Mouse (Mus musculus): ENCODE results near the gene Ank3. TPM values are rescaled to one million over a fixed set of nuclear protein-coding genes. Genes with fewer than 3 reads are reported as not detected.

Gene Ank3
- polyA plus RNA-seq, 1 experiment from 2014 or later, result 60.0 TPM

- H3K27me3 ChIP-seq (replicated peaks; ENCODE audit: control insufficient read depth, insufficient read depth, low read length), result no peaks in the 10 kb centered on the region
- no peak overlapping the region for H3K4me3 ChIP-seq (ENCODE audit: low read depth, low read length)
- DNase-seq (ENCODE audit: low spot score) (no peak), ATAC-seq (no peak)
- H3K4me2 ChIP-seq (ENCODE audit: low read length), result no peak overlapping the region
- no peak overlapping the region for H3K27ac ChIP-seq (ENCODE audit: low read depth, low read length)
- H3K4me1 ChIP-seq (ENCODE audit: control insufficient read depth, insufficient read depth, low read length), result 0 out of 2 replicates have a peak, but pooled peaks cover 2% of the 10 kb centered on the region
- H3K9me3 ChIP-seq (replicated peaks; ENCODE audit: control insufficient read depth, low read length), result no peaks in the 10 kb centered on the region
- no peaks in the 10 kb centered on the region for H3K36me3 ChIP-seq (ENCODE audit: control insufficient read depth, insufficient read depth, low read length)
- 92% methylated on average over 2 of the region's 2 CpGs for WGBS
- H3K9ac ChIP-seq (ENCODE audit: low read length), result no peak overlapping the region
Measured at GRCm38 (mm10) chr10:69581525-69581924, 183.0 kb downstream of the Ank3 start.

GRCm38 (mm10) chr10:69583874-69584481 lies 185.4 kb downstream of the Ank3 start:
- 0 out of 2 replicates have a peak, but pooled peaks cover 2% of the 10 kb centered on the region for H3K4me1 ChIP-seq (ENCODE audit: control insufficient read depth, insufficient read depth, low read length)
- no peaks in the 10 kb centered on the region for H3K9me3 ChIP-seq (replicated peaks; ENCODE audit: control insufficient read depth, low read length)
- 33% methylated on average over 11 of the region's 11 CpGs for whole genome bisulfite sequencing
- H3K4me3 ChIP-seq (ENCODE audit: low read depth, low read length), result no peak overlapping the region
- DNase-seq (ENCODE audit: low spot score), result peak; percentile 49
- no peaks in the 10 kb centered on the region for H3K36me3 ChIP-seq (ENCODE audit: control insufficient read depth, insufficient read depth, low read length)
- no peak overlapping the region for H3K4me2 ChIP-seq (ENCODE audit: low read length)
- no peaks in the 10 kb centered on the region for H3K27me3 ChIP-seq (replicated peaks; ENCODE audit: control insufficient read depth, insufficient read depth, low read length)
- H3K9ac ChIP-seq (ENCODE audit: low read length), result no peak overlapping the region
- peak; percentile 49; the same call in 1 of the 2 replicates for ATAC-seq
- peak overlapping the region; percentile 9; the same call in 1 of the 2 replicates for H3K27ac ChIP-seq (ENCODE audit: low read depth, low read length)

- no peak overlapping the region for H3K4me3 ChIP-seq (ENCODE audit: low read depth, low read length)
- H3K27me3 ChIP-seq (replicated peaks; ENCODE audit: control insufficient read depth, insufficient read depth, low read length), result no peaks in the 10 kb centered on the region
- H3K27ac ChIP-seq (ENCODE audit: low read depth, low read length), result no peak overlapping the region
- no peak overlapping the region for H3K9ac ChIP-seq (ENCODE audit: low read length)
- ATAC-seq, result no peak
- 0 out of 2 replicates have a peak, but pooled peaks cover 2% of the 10 kb centered on the region for H3K4me1 ChIP-seq (ENCODE audit: control insufficient read depth, insufficient read depth, low read length)
- no peaks in the 10 kb centered on the region for H3K9me3 ChIP-seq (replicated peaks; ENCODE audit: control insufficient read depth, low read length)
- H3K4me2 ChIP-seq (ENCODE audit: low read length), result no peak overlapping the region
- 84% methylated on average over 5 of the region's 5 CpGs for WGBS
- DNase-seq (ENCODE audit: low spot score), result no peak
- no peaks in the 10 kb centered on the region for H3K36me3 ChIP-seq (ENCODE audit: control insufficient read depth, insufficient read depth, low read length)
Measured at GRCm38 (mm10) chr10:69584566-69584965, 186.0 kb downstream of the Ank3 start.

GRCm38 (mm10) chr10:69585271-69585670 lies 186.7 kb downstream of the Ank3 start:
- Histone ChIP-seq H3K27ac (ENCODE audit: low read depth, low read length) (no peak overlapping the region), H3K36me3 (ENCODE audit: control insufficient read depth, insufficient read depth, low read length) (no peaks in the 10 kb centered on the region), H3K9me3 (replicated peaks; ENCODE audit: control insufficient read depth, low read length) (no peaks in the 10 kb centered on the region), H3K9ac (ENCODE audit: low read length) (no peak overlapping the region), H3K27me3 (replicated peaks; ENCODE audit: control insufficient read depth, insufficient read depth, low read length) (no peaks in the 10 kb centered on the region), H3K4me3 (ENCODE audit: low read depth, low read length) (no peak overlapping the region), H3K4me1 (ENCODE audit: control insufficient read depth, insufficient read depth, low read length) (0 out of 2 replicates have a peak, but pooled peaks cover 2% of the 10 kb centered on the region), H3K4me2 (ENCODE audit: low read length) (no peak overlapping the region)
- WGBS, result 92% methylated on average over 3 of the region's 3 CpGs
- DNase-seq (ENCODE audit: low spot score) (no peak), ATAC-seq (no peak)

- Histone ChIP-seq H3K4me2 (ENCODE audit: low read length) (peak overlapping the region; percentile 39), H3K4me3 (ENCODE audit: low read depth, low read length) (no peak overlapping the region), H3K27ac (ENCODE audit: low read depth, low read length) (peak overlapping the region; percentile 27; the same call in 1 of the 2 replicates), H3K4me1 (ENCODE audit: control insufficient read depth, insufficient read depth, low read length) (peaks cover 16% of the 10 kb centered on the region), H3K9ac (ENCODE audit: low read length) (no peak overlapping the region), H3K27me3 (replicated peaks; ENCODE audit: control insufficient read depth, insufficient read depth, low read length) (no peaks in the 10 kb centered on the region), H3K9me3 (replicated peaks; ENCODE audit: control insufficient read depth, low read length) (no peaks in the 10 kb centered on the region), H3K36me3 (ENCODE audit: control insufficient read depth, insufficient read depth, low read length) (no peaks in the 10 kb centered on the region)
- ATAC-seq, result peak; percentile 91
- DNase-seq (ENCODE audit: low spot score), result peak; percentile 92
- 44% methylated on average over 15 of the region's 15 CpGs for WGBS
Measured at GRCm38 (mm10) chr10:69594186-69595131, 195.9 kb downstream of the Ank3 start.

GRCm38 (mm10) chr10:69595487-69595886 lies 196.9 kb downstream of the Ank3 start:
- Histone ChIP-seq H3K9me3 (replicated peaks; ENCODE audit: control insufficient read depth, low read length) (no peaks in the 10 kb centered on the region), H3K4me3 (ENCODE audit: low read depth, low read length) (no peak overlapping the region), H3K4me2 (ENCODE audit: low read length) (no peak overlapping the region), H3K4me1 (ENCODE audit: control insufficient read depth, insufficient read depth, low read length) (peaks cover 16% of the 10 kb centered on the region), H3K27me3 (replicated peaks; ENCODE audit: control insufficient read depth, insufficient read depth, low read length) (no peaks in the 10 kb centered on the region), H3K36me3 (ENCODE audit: control insufficient read depth, insufficient read depth, low read length) (no peaks in the 10 kb centered on the region), H3K9ac (ENCODE audit: low read length) (no peak overlapping the region), H3K27ac (ENCODE audit: low read depth, low read length) (no peak overlapping the region)
- ATAC-seq (no peak), DNase-seq (ENCODE audit: low spot score) (no peak)
- WGBS, result 90% methylated on average over 5 of the region's 5 CpGs

- 81% methylated on average over 3 of the region's 3 CpGs for WGBS
- Histone ChIP-seq H3K27me3 (replicated peaks; ENCODE audit: control insufficient read depth, insufficient read depth, low read length) (no peaks in the 10 kb centered on the region), H3K27ac (ENCODE audit: low read depth, low read length) (no peak overlapping the region), H3K9me3 (replicated peaks; ENCODE audit: control insufficient read depth, low read length) (no peaks in the 10 kb centered on the region), H3K4me1 (ENCODE audit: control insufficient read depth, insufficient read depth, low read length) (peaks cover 10% of the 10 kb centered on the region; the same call in 1 of the 2 replicates), H3K36me3 (ENCODE audit: control insufficient read depth, insufficient read depth, low read length) (no peaks in the 10 kb centered on the region), H3K4me2 (ENCODE audit: low read length) (no peak overlapping the region), H3K9ac (ENCODE audit: low read length) (no peak overlapping the region), H3K4me3 (ENCODE audit: low read depth, low read length) (no peak overlapping the region)
- DNase-seq (ENCODE audit: low spot score) (no peak), ATAC-seq (no peak)
Measured at GRCm38 (mm10) chr10:69601471-69601870, 202.9 kb downstream of the Ank3 start.

GRCm38 (mm10) chr10:69602711-69603110 lies 204.1 kb downstream of the Ank3 start:
- Histone ChIP-seq H3K9ac (ENCODE audit: low read length) (no peak overlapping the region), H3K4me1 (ENCODE audit: control insufficient read depth, insufficient read depth, low read length) (peaks cover 11% of the 10 kb centered on the region; the same call in 1 of the 2 replicates), H3K27me3 (replicated peaks; ENCODE audit: control insufficient read depth, insufficient read depth, low read length) (no peaks in the 10 kb centered on the region), H3K27ac (ENCODE audit: low read depth, low read length) (no peak overlapping the region), H3K36me3 (ENCODE audit: control insufficient read depth, insufficient read depth, low read length) (no peaks in the 10 kb centered on the region), H3K4me3 (ENCODE audit: low read depth, low read length) (no peak overlapping the region), H3K9me3 (replicated peaks; ENCODE audit: control insufficient read depth, low read length) (no peaks in the 10 kb centered on the region), H3K4me2 (ENCODE audit: low read length) (no peak overlapping the region)
- ATAC-seq, result no peak
- no peak for DNase-seq (ENCODE audit: low spot score)
- WGBS, result 92% methylated on average over 1 of the region's 1 CpGs

Data from forebrain, embryonic 14.5 days (tissue).